Mouse (Mus musculus) heart, embryonic 14.5 days (tissue): Measurements from ENCODE around the gene Tigd4. TPM values are rescaled to one million over a fixed set of nuclear protein-coding genes. Genes with fewer than 3 reads are reported as not detected.

Source experiments
- ATAC-seq: fragments of 200-750 bp; cut with Nextera tagmentation; 2 replicates; pipeline ENCODE4 v1.8.0; 2017; ENCODE audit warnings: low read depth, moderate TSS enrichment; ENCODE audit not compliant: insufficient number of reproducible peaks, insufficient read depth, low FRiP score
- H3K27ac ChIP-seq, 2 experiments: fragments of 200-500 bp in 1 of 2; fragments of 300-500 bp in 1 of 2; sonication (generic) in 1 of 2; replicated peaks in 1 of 2; 2 replicates each; pipeline ENCODE4 v1.5.1; 2012 to 2014; ENCODE audit warnings: low read depth in 2 of 2, low read length in 2 of 2, control low read depth in 1 of 2, mild to moderate bottlenecking in 1 of 2, mixed read lengths in 1 of 2; ENCODE audit not compliant: control insufficient read depth in 1 of 2, insufficient read depth in 1 of 2
- H3K27me3 ChIP-seq: fragments of 300-500 bp; sonication (generic); 2 replicates; pipeline ENCODE4 v1.6.1; 2014; ENCODE audit warnings: mild to moderate bottlenecking, low read length, control low read depth; ENCODE audit not compliant: control insufficient read depth, insufficient read depth
- H3K36me3 ChIP-seq: fragments of 300-500 bp; sonication (generic); 2 replicates; pipeline ENCODE4 v1.6.1; 2014; ENCODE audit warnings: mild to moderate bottlenecking, control low read depth, low read length, mixed read lengths; ENCODE audit not compliant: control insufficient read depth, insufficient read depth
- H3K4me1 ChIP-seq, 2 experiments: fragments of 200-500 bp in 1 of 2; fragments of 300-500 bp in 1 of 2; sonication (generic) in 1 of 2; 2 replicates each; pipeline ENCODE4 v1.6.1; 2012 to 2014; ENCODE audit warnings: low read length in 2 of 2, control low read depth in 1 of 2, mixed read lengths in 1 of 2; ENCODE audit not compliant: control insufficient read depth in 2 of 2, insufficient read depth in 2 of 2
- H3K4me2 ChIP-seq: fragments of 300-500 bp; sonication (generic); 2 replicates; pipeline ENCODE4 v1.6.1; 2014; ENCODE audit warnings: mild to moderate bottlenecking, low read length
- H3K4me3 ChIP-seq, 2 experiments: fragments of 200-500 bp in 1 of 2; fragments of 300-500 bp in 1 of 2; sonication (generic) in 1 of 2; 2 replicates each; pipeline ENCODE4 v1.5.1; 2012 to 2014; ENCODE audit warnings: low read length in 2 of 2, mild to moderate bottlenecking in 2 of 2, control low read depth in 1 of 2, low read depth in 1 of 2, moderate library complexity in 1 of 2; ENCODE audit not compliant: control insufficient read depth in 1 of 2, insufficient read depth in 1 of 2
- H3K9ac ChIP-seq: fragments of 300-500 bp; sonication (generic); 2 replicates; pipeline ENCODE4 v1.6.1; 2014; ENCODE audit warnings: mild to moderate bottlenecking, low read length
- H3K9me3 ChIP-seq: fragments of 300-500 bp; sonication (generic); 2 replicates; pipeline ENCODE4 v1.6.1; 2016; ENCODE audit warnings: low read length, control low read depth; ENCODE audit not compliant: control insufficient read depth
- WGBS: fragments of 180-500 bp; shearing (Covaris S2); extraction: QIAGEN DNeasy Blood & Tissue Kit; methylation state at CpG from one replicate; pipeline ENCODE4 v1.1.7; 2014; 5-methylcytosine and 5-hydroxymethylcytosine counted together
- polyA plus RNA-seq: library from polyadenylated mRNA; unstranded; fragments of >200 nt; fragmentation: Nextera tagmentation; extraction: Ambion mirVana; gene quantifications from 2 replicates; pipeline ENCODE4 v1.2.1, GENCODE M21; 2014

Gene Tigd4
- polyA plus RNA-seq, 1 experiment from 2014 or later, result 0.26 TPM

DNA sequence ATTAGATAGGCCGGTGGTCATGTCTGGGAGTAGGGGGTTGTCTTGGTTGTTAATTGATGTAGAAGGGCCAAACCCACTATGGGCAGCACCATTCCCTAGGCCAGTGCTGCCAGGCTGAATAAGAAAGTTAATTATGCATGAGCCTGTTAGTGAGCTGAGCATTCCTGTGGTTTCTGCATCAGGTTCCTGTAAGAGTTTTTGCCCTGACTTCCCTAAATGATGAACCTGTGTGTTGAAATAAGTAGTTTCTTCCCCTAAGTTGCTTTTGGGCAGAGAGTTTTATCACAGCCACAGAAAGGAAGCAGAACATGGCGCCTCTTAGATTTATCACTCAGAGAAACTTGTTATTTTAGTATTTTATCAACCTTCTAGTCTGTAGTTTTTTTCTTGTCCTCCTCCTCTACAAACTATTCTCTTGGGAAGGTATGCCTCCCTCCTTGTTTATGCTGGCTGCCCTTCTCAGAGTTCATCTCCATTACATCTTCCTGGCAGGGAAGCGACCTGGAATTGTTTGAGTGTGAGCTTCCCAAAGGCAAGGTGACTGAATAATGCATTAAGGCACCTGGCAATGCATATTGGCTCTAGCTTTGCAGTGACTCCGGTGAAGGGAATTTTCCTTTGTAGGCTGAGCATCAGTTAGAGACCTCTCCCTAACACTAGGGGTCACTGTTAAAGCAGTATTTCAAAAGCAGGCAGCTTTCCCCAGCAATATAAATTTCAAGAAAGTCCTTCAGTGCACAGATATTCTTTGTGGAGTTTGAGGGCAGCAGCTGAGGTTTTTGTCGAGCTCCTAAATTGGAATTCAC, 21.9 kb downstream of the Tigd4 start:
- no peak overlapping the region for H3K4me3 ChIP-seq
- H3K27me3 ChIP-seq, result no peaks in the 10 kb centered on the region
- WGBS, result 15% methylated on average over 5 of the region's 5 CpGs
- no peaks in the 10 kb centered on the region for H3K4me1 ChIP-seq
- no peak overlapping the region for H3K4me2 ChIP-seq
- ATAC-seq, result no peak
- H3K36me3 ChIP-seq, result no peaks in the 10 kb centered on the region
- peaks cover 10% of the 10 kb centered on the region; the same call in 1 of the 2 replicates for H3K9me3 ChIP-seq
- no peak overlapping the region for H3K27ac ChIP-seq
- no peak overlapping the region for H3K9ac ChIP-seq

DNA sequence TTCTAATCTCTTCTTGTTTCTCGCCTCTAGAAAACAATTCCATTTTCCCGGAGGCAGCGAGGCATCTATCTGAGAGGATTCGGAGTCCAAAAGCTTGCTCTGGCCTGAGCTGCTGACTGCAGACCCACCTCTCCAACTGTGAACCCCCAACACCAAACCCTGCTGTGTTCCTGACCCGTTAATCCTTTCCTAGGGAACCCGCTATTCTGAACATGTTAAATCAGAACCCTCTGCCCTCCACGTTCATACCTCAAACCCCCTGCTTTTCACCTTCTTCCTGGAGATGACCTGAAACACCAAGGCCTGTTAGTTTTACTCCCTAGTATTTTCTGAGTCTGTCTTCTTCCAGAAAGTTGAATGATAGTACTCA, 22.5 kb downstream of the Tigd4 start:
- peaks cover 10% of the 10 kb centered on the region; the same call in 1 of the 2 replicates for H3K9me3 ChIP-seq
- H3K27me3 ChIP-seq, result no peaks in the 10 kb centered on the region
- ATAC-seq, result no peak
- no peaks in the 10 kb centered on the region for H3K4me1 ChIP-seq
- no peak overlapping the region for H3K9ac ChIP-seq
- WGBS, result 39% methylated on average over 7 of the region's 7 CpGs
- no peak overlapping the region for H3K4me3 ChIP-seq
- H3K27ac ChIP-seq, result no peak overlapping the region
- H3K4me2 ChIP-seq, result no peak overlapping the region
- H3K36me3 ChIP-seq, result no peaks in the 10 kb centered on the region

DNA sequence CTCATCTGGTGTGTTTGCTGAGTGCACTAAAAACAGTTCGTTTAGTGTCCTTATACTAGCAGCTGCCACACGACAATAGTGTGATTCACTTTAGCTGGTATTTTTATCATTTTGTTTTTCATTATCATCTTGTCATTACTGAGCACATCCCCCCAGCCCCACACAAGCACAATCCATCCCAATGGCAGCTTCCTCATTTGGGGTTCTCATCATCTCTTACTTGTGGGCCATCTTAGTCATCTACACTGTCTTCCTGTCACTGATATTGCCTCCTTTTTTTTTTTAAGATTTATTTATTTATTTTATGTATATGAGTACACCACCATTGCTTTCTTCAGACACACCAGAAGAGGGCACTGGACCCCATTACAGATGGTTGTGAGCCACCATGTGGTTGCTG, 25.3 kb downstream of the Tigd4 start:
- H3K4me3 ChIP-seq, result no peak overlapping the region
- peaks cover 8% of the 10 kb centered on the region; the same call in 1 of the 2 replicates for H3K9me3 ChIP-seq
- H3K27me3 ChIP-seq, result no peaks in the 10 kb centered on the region
- no peak overlapping the region for H3K27ac ChIP-seq
- no peak overlapping the region for H3K9ac ChIP-seq
- WGBS, result 95% methylated on average over 2 of the region's 2 CpGs
- H3K4me2 ChIP-seq, result no peak overlapping the region
- ATAC-seq, result no peak
- H3K36me3 ChIP-seq, result no peaks in the 10 kb centered on the region
- H3K4me1 ChIP-seq, result no peaks in the 10 kb centered on the region

DNA sequence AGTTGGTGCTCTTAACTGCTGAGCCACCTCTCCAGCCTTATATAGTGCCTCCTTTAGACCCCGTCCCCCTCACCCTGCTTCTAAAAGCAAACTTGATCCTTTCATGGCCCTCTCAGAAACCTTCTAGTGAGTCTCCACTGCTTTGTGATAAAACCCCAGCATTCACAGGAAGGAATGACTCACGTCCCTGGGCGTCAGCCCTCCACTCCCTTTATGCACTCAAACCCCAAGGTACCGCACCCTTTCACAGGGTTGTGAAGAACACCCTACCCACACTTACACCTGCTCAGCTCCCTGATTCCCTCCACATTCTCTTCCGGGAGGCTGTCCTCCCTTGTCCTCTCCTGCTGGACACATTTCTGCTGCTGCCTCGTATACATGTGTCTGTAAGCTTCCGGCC, 25.7 kb downstream of the Tigd4 start:
- Histone ChIP-seq H3K9me3 (peaks cover 8% of the 10 kb centered on the region; the same call in 1 of the 2 replicates), H3K4me2 (no peak overlapping the region), H3K4me1 (peaks cover 0 to 4% of the 10 kb centered on the region in 2 experiments; a peak in 3 of 4 replicates), H3K27ac (no peak overlapping the region), H3K27me3 (no peaks in the 10 kb centered on the region), H3K4me3 (no peak overlapping the region), H3K9ac (no peak overlapping the region), H3K36me3 (no peaks in the 10 kb centered on the region)
- WGBS, result 91% methylated on average over 7 of the region's 7 CpGs
- no peak for ATAC-seq

DNA sequence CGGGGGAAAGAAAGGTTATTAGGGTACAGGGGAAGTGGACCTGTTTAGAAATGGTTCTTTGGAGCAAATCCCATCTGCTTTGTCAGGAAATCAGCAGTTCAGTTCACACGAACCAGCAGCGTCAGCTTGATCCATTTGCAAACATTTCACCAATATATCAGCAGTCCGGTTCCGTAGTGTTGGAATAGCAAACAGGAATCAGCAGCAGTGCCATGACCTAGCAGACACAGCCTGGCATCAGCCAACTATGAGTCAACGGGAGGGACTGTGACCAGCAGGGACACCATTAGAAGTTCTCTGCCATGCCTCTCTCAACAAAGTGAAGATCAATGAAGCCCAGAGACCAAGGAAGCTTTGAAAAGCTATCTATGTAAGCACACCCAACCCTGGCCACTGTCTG, 26.4 kb downstream of the Tigd4 start:
- H3K9me3 ChIP-seq, result peaks cover 8% of the 10 kb centered on the region; the same call in 1 of the 2 replicates
- no peaks in the 10 kb centered on the region for H3K36me3 ChIP-seq
- no peak overlapping the region for H3K27ac ChIP-seq
- WGBS, result 92% methylated on average over 6 of the region's 6 CpGs
- no peak overlapping the region for H3K4me2 ChIP-seq
- H3K9ac ChIP-seq, result no peak overlapping the region
- no peaks in the 10 kb centered on the region for H3K27me3 ChIP-seq
- no peak overlapping the region for H3K4me3 ChIP-seq
- ATAC-seq, result no peak
- H3K4me1 ChIP-seq, result peaks cover 6 to 10% of the 10 kb centered on the region in 2 experiments

DNA sequence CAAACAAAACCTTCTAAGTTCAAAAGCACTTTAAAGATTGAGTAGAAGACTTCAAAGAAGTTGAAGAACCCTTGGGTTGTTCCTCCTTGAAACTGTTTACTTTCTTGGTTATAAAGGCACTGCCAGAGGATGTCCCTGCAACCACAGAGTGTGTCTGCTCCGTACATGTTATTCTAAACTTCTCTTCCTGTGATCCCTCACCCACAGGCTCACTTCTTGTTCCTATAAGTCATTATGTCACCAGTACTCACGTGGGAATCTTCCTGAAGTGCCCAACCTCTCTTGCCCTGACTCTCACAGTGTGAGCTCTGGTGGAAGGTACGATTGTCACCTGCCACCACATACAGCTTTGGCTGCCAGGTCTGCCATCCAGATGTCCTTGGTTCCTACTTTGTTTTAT, 28.7 kb downstream of the Tigd4 start:
- Histone ChIP-seq H3K4me3 (no peak overlapping the region), H3K9me3 (peaks cover 5% of the 10 kb centered on the region; the same call in 1 of the 2 replicates), H3K36me3 (no peaks in the 10 kb centered on the region), H3K9ac (no peak overlapping the region), H3K4me1 (peaks cover 19 to 25% of the 10 kb centered on the region in 2 experiments), H3K4me2 (no peak overlapping the region), H3K27ac (no peak overlapping the region), H3K27me3 (no peaks in the 10 kb centered on the region)
- 56% methylated on average over 3 of the region's 3 CpGs for WGBS
- no peak for ATAC-seq

DNA sequence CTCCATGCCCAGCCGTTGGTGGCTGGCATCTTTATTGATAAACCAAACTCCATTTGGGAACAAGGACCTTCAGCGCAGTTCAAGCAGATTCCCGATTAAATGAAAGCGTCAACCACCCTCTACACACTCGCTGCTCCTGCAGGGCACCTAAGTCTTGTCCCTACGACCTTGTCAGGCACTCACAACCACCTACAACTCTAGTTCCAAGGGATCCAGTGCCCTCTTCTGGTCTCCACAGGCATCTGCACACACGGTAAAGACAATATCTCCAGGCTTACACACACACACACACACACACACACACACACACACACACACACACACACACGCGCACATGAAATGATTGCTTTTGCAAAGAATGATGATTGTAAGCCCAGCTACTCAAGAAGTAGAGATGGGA, 38.2 kb downstream of the Tigd4 start:
- Histone ChIP-seq H3K4me3 (no peak overlapping the region), H3K9ac (no peak overlapping the region), H3K27ac (no peak overlapping the region), H3K4me1 (peaks cover 6 to 8% of the 10 kb centered on the region in 2 experiments), H3K36me3 (no peaks in the 10 kb centered on the region), H3K9me3 (no peaks in the 10 kb centered on the region), H3K27me3 (no peaks in the 10 kb centered on the region), H3K4me2 (no peak overlapping the region)
- WGBS, result over 99% methylated on average over 9 of the region's 9 CpGs
- no peak for ATAC-seq
